Mouse (Mus musculus) regulatory T cell (primary cell): ENCODE measurements around the gene Rab3gap1.

Experiments used
- in situ Hi-C: fragments of 300-600 bp; cut with MboI, MseI; formaldehyde crosslinking; loops from one replicate; pipeline ENCODE4 v1.15.1; 2025; ENCODE audit warnings: high pct_unique_total_duplicates

The Rab3gap1 gene

DNA sequence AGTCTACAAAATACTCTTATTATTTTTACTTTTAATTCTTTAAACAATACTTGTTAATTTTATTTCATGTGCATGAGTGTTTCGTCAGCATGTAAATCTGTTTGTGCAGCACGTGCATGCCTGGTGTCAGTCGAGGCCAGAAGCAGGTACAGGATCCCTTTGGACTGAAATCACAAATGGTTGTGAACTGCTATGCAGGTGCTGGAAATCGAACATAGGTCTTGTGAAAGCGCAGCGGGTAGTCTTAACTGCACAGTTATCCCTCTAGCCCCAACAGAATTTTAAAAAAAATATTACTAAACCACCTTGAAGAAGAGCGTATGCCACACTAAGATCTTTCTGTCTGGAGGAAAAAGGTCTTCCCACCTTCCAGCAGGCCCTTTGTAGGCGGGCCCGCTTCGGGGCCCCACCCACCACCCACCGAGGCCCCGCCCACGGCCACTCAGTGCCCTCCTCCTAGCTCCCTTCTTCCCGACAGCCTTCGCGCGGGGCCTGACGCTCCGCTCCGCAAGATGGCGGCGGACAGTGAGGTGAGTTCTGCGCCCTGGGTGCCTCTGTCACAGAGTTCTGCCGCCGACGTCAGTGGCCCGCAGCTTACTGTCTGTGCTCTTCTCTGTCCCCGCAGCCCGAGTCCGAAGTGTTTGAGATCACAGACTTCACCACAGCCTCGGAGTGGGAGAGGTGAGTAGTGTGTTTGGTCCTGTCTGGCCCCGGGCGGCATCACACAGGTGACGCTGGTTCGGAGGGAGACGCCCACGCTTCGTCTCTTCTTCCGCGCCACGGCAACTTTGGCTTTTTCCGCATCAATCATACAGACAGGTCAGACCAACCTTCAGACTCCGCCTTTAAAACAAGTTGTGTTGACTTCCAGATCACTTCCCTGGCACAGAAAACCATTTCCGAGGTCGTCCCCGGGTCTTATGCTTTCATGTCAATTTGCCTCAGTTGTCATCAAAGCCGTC lies at the start of gene Rab3gap1:
Gene Rab3gap1, plus strand, starts transcription at position 474 of the 962 bp plus-strand sequence.
- in situ Hi-C loops, result no loop called here

DNA sequence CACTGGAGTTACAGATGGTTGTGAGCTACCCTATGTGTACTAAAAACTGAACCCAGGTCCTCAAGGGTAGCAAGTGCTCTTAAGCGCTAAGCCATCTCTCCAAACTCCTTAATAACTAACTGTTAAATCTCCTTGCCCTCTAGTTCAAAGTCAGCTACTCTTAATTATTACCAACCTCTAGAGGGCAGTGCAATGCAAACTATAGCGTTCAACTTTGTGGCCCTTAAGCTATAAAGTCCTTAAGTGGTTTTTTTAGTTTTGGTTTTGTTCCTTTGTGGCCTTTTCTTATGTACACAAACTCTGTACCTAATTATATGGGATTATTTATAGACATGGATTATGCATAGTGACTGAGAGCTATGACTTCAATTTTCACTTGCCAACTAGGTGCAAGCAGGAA lies 41.2 kb upstream of the Rab3gap1 start:
- in situ Hi-C loops, result no loop called here

DNA sequence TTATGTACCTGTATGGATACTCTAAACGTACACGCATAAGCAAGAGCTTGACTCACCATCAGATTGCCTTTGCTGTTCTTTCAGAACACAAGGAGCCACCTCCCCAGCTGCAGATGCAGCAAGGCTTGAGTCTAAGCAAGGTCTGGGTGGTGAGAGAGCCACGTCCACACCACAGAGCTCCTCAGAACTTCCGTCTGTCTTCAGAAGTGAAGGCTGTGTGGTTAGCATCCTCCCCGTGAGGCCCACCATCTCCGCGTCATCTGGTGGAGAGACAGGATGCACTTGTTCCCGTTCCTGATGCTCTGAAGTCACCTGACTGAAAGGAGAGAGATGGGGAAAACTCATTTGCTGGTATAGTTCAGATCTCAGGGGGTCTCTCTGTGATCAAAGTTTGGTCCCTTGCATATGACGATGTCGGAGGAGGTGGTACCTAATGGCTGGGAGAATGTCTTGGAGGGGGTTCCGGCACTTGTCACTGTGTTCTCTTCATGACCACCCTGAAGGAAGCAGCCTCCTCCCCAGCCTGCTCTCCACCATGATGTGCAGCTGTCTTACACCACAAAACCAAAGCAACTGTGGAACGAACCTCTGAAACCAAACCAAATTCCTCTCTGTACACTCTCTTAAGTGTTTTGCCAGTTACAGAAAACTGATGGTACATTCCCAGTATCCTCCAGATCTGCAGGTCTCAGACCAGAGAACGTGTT lies 38.2 kb upstream of the Rab3gap1 start:
- in situ Hi-C loops, result no loop called here

DNA sequence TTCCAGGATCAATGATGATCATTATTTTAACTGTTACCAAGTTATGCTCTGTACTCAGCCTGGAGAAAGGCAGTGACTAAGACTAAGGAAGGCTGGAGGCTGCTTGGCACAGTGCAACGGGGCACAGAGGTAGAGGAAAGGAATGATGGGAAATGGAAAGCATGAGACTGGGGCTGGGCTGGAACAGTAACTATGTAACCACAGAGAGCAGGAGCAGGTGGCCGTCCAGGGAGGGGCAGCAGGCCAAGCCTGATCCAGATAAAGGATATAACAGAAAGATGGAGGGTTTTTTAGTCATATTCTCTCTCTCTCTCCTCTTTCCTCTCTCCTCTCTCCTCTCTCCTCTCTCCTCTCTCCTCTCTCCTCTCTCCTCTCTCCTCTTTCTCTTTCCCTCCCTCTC lies 34.9 kb upstream of the Rab3gap1 start:
- in situ Hi-C loops, result no loop called here

- in situ Hi-C loops, result no loop called here
Measured at GRCm38 (mm10) chr1:127834202-127834601, 34.4 kb upstream of the Rab3gap1 start.

DNA sequence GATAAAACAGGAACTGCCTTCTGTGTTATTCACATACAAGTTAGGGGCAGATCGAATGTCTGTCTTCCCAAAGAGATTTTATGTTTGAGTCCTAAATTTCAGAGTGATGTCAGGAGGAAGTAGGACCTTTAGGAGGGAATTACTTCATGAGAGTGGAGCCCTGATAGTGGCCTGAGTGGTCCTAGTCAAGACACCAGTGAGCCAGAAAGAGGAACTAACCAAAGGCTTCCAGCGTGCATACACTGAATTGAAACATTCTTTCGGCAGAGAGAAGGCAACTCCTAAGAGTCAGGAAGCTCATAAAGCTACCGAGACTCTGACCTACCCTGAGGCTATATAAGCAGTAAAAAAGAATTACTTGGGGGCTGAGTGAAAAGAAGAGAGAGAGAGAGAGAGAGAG lies 32.0 kb upstream of the Rab3gap1 start:
- in situ Hi-C loops, result no loop called here

- in situ Hi-C loops, result no loop called here
Measured at GRCm38 (mm10) chr1:127838602-127839001, 30.0 kb upstream of the Rab3gap1 start.

- in situ Hi-C loops, result no loop called here
Measured at GRCm38 (mm10) chr1:127845472-127845871, 23.1 kb upstream of the Rab3gap1 start.

DNA sequence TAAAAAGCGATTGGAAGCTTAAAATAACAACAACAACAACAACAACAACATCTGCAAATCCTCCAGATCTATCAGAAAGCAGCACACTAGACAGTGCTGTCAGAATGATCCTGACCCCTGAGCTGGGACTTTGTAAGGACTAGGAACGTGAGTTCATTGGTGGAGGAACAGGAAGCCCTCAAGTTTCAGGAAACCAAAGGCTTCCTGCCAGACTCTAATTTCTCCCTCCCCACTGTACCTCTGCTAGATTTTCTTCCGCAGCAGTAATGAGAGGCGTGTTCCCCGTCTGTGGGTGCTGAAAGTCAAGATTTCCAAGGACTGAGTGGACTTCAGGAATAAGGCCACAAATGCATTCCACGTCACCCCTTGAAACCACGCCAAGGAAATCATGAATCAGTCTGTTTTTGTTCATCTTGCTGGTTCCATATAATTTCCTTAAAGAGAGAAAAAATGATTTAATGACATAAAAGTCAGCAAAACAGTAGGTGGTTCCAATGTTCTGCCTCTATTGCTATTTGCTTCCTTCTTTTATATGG lies 18.4 kb upstream of the Rab3gap1 start:
- in situ Hi-C loops, result loop anchor here (5.0 kb wide), 1 partner anchor 57 kb away; no protein-coding TSS in a partner anchor

DNA sequence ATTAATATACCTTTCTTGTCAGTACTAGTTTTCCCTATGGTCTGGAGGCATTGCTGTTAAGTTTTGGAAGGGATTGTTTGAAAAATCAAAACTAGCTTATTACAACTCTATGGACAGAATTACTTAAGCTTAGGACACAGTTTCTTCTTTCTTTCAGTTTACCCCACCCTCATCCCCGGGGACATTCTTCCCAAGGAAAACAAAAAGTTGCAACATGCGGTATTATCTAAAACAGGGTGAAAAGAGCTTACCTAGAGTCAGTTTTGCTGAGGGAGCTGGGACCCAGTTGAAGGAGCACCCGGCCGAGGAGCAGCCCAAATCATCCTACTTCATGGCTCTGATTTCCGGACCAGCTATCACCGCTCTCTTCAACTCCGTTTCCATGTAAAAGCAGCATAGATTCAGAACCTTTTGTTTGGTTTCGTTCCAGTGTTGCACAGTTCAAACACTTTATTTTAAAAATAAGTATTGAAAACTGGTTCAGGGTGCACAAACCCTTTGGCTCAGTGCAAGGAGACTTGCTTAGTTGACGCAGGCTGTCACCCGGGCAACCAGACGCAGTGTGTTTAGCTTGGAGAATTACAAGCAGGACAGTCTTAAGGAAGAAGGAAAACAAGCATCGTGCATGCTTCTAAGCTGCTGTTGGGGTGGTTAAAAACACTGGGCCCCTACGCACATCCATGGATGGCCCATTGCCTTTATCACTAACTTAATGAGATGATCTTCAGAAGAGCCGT lies 13.9 kb upstream of the Rab3gap1 start, which contains the start of gene Map3k19:
Gene Map3k19, minus strand, starts transcription at position 546 of the 737 bp plus-strand sequence.
- in situ Hi-C loops, result loop anchor here (5.0 kb wide), 1 partner anchor 53 kb away; no protein-coding TSS in a partner anchor

DNA sequence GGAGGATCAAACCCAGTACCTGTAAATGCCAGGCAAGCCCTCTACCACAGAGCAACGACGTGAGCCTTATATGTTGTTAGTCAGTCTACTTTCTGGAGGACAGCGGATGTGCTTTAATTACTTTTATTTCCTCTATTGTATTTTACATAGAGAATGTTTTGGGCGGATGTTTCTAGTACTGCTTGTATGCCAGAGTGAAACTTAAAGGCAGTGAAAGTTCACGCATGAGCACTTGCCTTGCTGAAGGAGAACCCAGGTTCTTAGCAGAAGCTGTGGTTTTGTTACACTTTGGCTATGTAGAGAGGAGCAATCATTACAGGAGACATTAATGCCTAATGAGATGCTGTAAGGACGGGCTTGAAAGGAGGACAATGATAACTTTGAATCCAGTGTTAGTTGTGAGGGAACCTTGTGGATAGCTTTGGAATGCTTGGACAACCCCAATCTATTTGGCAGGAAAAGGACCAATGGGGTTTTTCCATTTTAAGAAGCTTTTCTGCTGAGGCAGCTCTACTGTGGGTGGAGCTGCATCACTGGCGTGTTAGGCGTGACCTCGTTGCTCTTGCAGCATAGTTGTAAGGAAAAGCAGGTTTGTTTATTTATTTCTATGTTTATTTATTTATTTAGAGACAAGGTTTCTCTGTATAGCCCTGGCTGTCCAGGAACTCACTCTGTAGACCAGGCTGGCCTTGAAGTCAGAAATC lies 9.5 kb upstream of the Rab3gap1 start:
- in situ Hi-C loops, result no loop called here

DNA sequence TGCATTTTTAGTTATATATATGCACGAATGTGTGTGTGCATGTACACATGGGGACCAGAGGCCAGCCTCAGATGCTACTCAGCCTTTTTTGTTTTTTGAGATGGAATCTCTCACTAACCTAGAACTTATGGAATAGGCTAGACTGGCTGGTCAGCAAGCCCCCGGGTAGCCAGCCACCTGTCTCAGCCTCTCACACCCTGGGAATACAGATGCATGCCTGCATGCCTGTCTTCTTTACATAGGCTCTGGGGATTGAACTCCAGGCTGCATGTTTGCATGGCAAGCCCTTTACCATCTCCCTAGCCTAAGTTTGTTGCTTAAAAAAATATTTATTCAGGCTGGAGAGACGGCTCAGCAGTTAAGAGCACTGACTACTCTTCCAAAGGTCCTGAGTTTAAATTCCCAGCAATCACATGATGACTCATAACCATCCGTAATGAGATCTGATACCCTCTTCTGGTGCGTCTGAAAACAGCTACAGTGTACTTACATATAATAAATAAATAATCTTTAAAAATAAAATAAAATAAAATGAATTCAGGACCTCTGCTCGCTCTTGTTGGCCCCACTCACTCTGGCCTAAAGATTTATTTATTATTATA lies 8.7 kb upstream of the Rab3gap1 start:
- in situ Hi-C loops, result no loop called here

DNA sequence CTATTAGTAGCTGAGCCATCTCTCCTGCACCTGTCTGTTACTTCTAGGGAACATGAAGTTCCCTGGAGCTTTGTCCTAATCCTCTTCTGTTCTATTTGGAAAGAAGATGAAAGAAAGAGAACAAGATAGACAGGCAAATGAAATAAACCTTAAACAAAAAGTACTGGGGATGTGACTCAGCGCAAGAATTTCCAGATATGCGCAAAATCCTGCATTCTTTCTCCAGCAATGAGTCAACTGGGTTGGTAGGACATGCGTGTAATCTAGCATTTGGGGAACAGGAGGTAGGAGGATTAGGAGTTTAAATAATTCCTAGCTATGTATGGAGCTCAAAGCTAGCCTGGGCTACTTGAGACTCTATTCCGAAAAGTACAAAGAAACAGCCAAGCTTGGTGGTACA lies 8.1 kb upstream of the Rab3gap1 start:
- in situ Hi-C loops, result no loop called here

DNA sequence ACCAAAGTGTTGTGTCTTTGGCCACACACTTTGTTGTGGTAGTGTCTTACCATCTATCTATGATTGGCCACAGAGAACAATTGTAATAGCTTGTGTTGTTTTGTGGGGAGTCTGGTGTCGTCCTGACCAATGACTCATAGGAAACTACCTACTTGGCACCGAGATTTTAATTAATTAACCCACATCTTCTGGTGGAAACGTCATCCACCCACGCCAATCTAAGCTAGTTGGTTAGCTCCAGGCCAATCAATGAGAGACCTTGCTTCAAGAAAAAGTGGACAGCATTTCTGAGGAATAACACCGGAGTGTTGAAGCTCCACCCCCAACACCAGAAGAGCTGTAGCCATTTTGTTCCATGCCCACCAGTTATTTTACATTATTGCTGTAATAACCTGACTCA lies 6.7 kb upstream of the Rab3gap1 start:
- in situ Hi-C loops, result no loop called here

DNA sequence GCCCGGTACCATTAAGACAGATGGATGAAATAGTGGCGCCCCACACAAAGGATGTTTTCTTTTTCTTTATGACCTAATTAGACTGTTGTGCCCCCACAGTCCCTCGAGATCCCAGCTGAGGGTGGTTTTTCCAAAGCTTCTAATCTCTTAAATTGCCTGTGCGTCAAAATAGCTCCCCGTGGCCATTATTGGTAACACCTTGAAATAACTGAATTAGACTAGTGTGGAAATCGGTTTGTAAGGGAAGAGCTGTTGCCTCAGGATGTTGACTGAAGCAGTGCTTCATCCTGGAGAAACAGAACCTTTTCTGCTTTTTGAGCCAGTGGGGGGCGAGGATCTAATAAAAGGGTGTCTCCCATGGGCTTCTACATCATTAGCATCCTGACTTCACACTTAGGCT lies 4.8 kb upstream of the Rab3gap1 start:
- in situ Hi-C loops, result no loop called here

GRCm38 (mm10) chr1:127869276-127869675 lies 703 bp downstream of the Rab3gap1 start:
- in situ Hi-C loops, result no loop called here

DNA sequence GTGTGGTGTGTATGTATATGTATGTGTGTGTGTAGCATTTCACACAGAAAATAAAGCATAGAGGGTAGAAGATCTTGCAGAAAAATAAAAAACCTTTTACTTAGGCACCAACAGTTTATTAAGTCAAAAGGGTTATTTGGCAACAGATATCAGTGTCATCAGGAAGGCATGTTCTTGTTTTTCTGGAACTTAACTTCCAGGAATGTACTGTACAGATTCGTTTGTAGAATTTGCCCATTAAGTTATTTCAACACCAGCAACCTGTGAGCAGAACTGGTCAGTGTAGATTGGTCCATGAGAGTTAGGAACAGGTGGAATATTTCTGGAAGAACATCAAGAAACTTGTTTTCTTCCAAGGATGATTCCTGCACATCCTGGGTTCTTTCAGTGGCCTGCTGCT lies 30.8 kb downstream of the Rab3gap1 start:
- in situ Hi-C loops, result no loop called here

- in situ Hi-C loops, result loop anchor here (5.0 kb wide), 1 partner anchor 53 kb away; no protein-coding TSS in a partner anchor
Measured at GRCm38 (mm10) chr1:127904774-127905385, 36.3 kb downstream of the Rab3gap1 start.

DNA sequence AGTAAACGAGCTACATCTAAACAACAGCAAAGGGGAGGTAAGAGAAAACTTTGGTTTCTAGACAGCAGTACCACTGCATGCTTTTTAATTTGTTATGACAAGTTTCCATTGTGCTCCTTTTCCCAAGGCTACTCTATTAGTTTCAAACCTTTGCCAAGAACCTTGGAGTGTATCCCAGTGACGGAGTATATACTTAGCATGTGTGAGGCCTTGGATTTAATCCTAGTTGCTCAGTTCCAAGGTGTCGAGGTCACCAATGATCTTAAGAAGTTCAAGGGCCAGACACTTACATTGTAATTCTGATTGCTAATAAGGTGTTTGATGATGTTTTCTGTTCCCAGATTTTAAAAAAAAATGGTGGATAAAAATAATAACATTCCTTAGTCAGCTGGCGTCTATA lies 44.5 kb downstream of the Rab3gap1 start:
- in situ Hi-C loops, result no loop called here

DNA sequence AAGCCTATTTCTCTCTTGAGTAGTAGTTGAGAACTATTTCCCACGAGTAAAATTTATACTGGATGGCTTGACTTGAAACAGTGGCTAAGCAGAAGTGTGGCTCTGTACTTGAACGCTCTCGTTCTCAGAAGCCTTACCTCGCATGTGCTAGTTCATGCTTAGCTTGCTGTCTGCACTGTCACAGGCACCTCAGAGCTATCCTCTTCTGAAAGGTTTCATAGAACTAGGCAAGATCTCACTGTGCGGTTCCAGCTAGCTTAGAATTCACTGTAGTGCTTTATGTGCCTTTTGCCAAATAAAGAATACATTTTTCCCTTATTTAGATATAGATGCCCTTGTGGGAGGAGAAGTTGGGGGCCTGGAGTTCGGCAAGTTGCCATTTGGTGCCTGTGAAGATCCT lies 46.7 kb downstream of the Rab3gap1 start:
- in situ Hi-C loops, result no loop called here
